Mouse (Mus musculus) liver, postnatal 0 days (tissue): ENCODE results near the gene Tuba1a. TPM values are rescaled to one million over a fixed set of nuclear protein-coding genes. Genes with fewer than 3 reads are reported as not detected.

Source experiments
- ATAC-seq: fragments of 200-750 bp; cut with Nextera tagmentation; 2 replicates; pipeline ENCODE4 v1.8.0; 2017; ENCODE audit warnings: mild to moderate bottlenecking, moderate library complexity
- DNase-seq: peaks from one replicate; pipeline ENCODE4 v3.0.0-alpha.2; 2016
- H3K27ac ChIP-seq: fragments of 300-500 bp; sonication (generic); 2 replicates; pipeline ENCODE4 v1.5.1; 2014; ENCODE audit warnings: antibody characterized with exemption, moderate library complexity, mild to moderate bottlenecking, low read depth
- H3K27me3 ChIP-seq: fragments of 300-500 bp; sonication (generic); 2 replicates; pipeline ENCODE4 v1.6.1; 2014; ENCODE audit warnings: low read length, control low read depth, mixed read lengths; ENCODE audit not compliant: insufficient read depth
- H3K36me3 ChIP-seq: fragments of 300-500 bp; sonication (generic); replicated peaks from 2 replicates; pipeline ENCODE4 v1.6.1; 2014; ENCODE audit warnings: mild to moderate bottlenecking, control low read depth, low read length, moderate library complexity, mixed read lengths; ENCODE audit not compliant: insufficient read depth
- H3K4me1 ChIP-seq: fragments of 300-500 bp; sonication (generic); 2 replicates; pipeline ENCODE4 v1.6.1; 2014; ENCODE audit warnings: antibody characterized with exemption, mild to moderate bottlenecking, control low read depth; ENCODE audit not compliant: insufficient read depth
- H3K4me2 ChIP-seq: fragments of 300-500 bp; sonication (generic); 2 replicates; pipeline ENCODE4 v1.6.1; 2014; ENCODE audit warnings: low read depth, mild to moderate bottlenecking, low read length, moderate library complexity, mixed read lengths
- H3K4me3 ChIP-seq: fragments of 300-500 bp; sonication (generic); 2 replicates; pipeline ENCODE4 v1.5.1; 2014; ENCODE audit warnings: low read depth, low read length
- H3K9ac ChIP-seq: fragments of 300-500 bp; sonication (generic); replicated peaks from 2 replicates; pipeline ENCODE4 v1.6.1; 2014; ENCODE audit warnings: mild to moderate bottlenecking, moderate library complexity
- H3K9me3 ChIP-seq: fragments of 300-500 bp; sonication (generic); 2 replicates; pipeline ENCODE4 v1.6.1; 2016; ENCODE audit warnings: mild to moderate bottlenecking, control low read depth, low read length, mixed read lengths
- CTCF ChIP-seq: sonication (generic); IDR thresholded peaks from 2 replicates; pipeline ENCODE4 v1.5.1; 2016; ENCODE audit warnings: antibody characterized with exemption, low read depth
- EP300 ChIP-seq: IDR thresholded peaks from 2 replicates; pipeline ENCODE4 v1.6.1; 2016; ENCODE audit warnings: antibody characterized with exemption, low read depth, mild to moderate bottlenecking
- WGBS: fragments of 180-500 bp; shearing (Covaris S2); extraction: QIAGEN DNeasy Blood & Tissue Kit; methylation state at CpG from one replicate; pipeline ENCODE4 v1.1.7; 2014; ENCODE audit not compliant: insufficient replicate concordance; 5-methylcytosine and 5-hydroxymethylcytosine counted together
- polyA plus RNA-seq: library from polyadenylated mRNA; unstranded; fragments of >200 nt; fragmentation: Nextera tagmentation; extraction: Ambion mirVana; gene quantifications from 2 replicates; pipeline ENCODE4 v1.2.1, GENCODE M21; 2015

Tuba1a gene
- polyA plus RNA-seq, 1 experiment from 2014 or later: 28.7 TPM

DNA sequence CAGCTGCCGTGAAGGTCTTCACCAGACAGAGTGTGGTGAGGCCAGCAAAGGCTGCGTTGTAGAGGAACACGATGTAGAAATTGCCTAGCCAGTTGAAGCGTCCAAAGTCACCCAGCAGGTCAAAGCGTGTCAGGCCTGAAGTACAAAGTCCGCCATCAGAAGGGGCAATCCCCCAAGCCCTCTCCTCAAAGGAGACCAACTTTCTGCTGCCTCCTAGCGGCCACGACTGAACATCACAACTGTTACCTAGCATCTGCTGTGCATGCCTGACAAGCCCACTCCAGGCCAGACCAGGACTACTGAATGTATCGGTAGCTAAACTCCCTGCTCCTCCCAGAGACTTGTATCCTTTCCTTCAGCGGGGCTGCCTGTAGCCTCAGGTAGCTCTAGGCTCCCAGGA, 48.8 kb downstream of the Tuba1a start:
- ATAC-seq: peak; percentile 31; the same call in 1 of the 2 replicates
- DNase-seq: peak; percentile 51
- H3K4me2 ChIP-seq: no peak overlapping the region

DNA sequence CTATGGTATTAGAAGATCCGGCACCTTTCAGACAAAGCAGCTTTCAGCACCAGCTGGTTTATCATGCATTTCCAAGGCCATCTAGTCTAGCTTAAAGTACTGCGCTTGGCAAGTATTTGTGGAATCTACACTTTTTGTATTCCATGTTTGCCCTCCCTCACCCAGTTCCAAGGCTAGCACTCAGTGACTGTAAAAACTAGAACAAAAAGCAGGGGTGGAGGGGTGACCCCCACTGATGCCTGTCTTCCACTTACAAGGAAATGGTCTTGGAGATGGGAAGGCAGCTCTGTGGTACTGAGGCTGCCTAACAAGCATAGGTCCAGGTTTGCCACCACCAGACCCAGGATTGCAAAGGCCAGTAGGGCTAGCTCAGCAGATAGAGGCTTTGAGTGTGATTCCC, 50.9 kb downstream of the Tuba1a start:
- DNase-seq (no peak), ATAC-seq (no peak)
- no peak overlapping the region for H3K4me3 ChIP-seq
- H3K27ac ChIP-seq: no peak overlapping the region
- no peak overlapping the region for H3K4me2 ChIP-seq
- no peak for TF ChIP-seq CTCF
- no peak for TF ChIP-seq EP300
- H3K9ac ChIP-seq: no peak overlapping the region
- H3K4me1 ChIP-seq: peaks cover 5% of the 10 kb centered on the region; the same call in 1 of the 2 replicates
- H3K36me3 ChIP-seq: peaks cover 21% of the 10 kb centered on the region
- no peaks in the 10 kb centered on the region for H3K9me3 ChIP-seq
- 84% methylated on average over 2 of the region's 2 CpGs for WGBS
- peaks cover 22% of the 10 kb centered on the region for H3K27me3 ChIP-seq

More for the DNA sequence above, 48.8 kb downstream of the Tuba1a start:
- peaks cover 2% of the 10 kb centered on the region for H3K27me3 ChIP-seq
- H3K27ac ChIP-seq: no peak overlapping the region
- peak; percentile 69 for TF ChIP-seq CTCF
- TF ChIP-seq EP300: no peak
- WGBS: 39% methylated on average over 10 of the region's 10 CpGs
- no peaks in the 10 kb centered on the region for H3K4me1 ChIP-seq
- no peaks in the 10 kb centered on the region for H3K9me3 ChIP-seq
- no peak overlapping the region for H3K9ac ChIP-seq
- no peak overlapping the region for H3K4me3 ChIP-seq
- H3K36me3 ChIP-seq: peaks cover 34% of the 10 kb centered on the region

DNA sequence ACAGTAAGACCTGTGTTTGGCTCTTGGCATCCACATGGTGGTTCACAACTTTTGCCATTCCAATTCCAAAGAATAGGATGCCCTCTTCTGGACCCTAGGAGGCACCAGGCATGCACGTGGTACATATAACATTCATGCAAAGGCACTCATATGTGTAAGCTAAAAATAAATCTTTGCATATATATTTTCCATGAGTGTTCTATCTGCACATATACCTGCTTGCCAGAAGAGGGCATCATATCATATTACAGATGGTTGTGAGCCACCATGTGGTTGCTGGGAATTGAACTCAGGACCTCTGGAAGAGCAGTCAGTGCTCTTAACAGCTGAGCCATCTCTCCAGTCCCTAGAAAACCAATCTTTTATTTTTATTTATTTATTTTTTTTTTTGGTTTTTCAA, 52.0 kb downstream of the Tuba1a start:
- Histone ChIP-seq H3K9ac (no peak overlapping the region), H3K4me2 (no peak overlapping the region), H3K36me3 (0 out of 2 replicates have a peak, but pooled peaks cover 14% of the 10 kb centered on the region), H3K27me3 (peaks cover 33% of the 10 kb centered on the region), H3K4me1 (peaks cover 5% of the 10 kb centered on the region; the same call in 1 of the 2 replicates), H3K9me3 (no peaks in the 10 kb centered on the region), H3K4me3 (no peak overlapping the region), H3K27ac (no peak overlapping the region)
- ATAC-seq: no peak
- WGBS: 57% methylated on average over 1 of the region's 1 CpGs
- no peak for DNase-seq
- TF ChIP-seq CTCF (peak; percentile 30), EP300 (no peak)

Other genes starting within 250 kb of the Tuba1a start
- not detected in 2 replicates for gene Ccdc65, start 245.5 kb downstream of the Tuba1a start, polyA plus RNA-seq
- gene Fkbp11, start 225.5 kb downstream of the Tuba1a start, polyA plus RNA-seq: 58.5 and 62.4 TPM in 2 replicates
- 9.6 and 10.4 TPM in 2 replicates for gene Arf3, start 190.5 kb downstream of the Tuba1a start, polyA plus RNA-seq
- gene Wnt10b, start 175.6 kb downstream of the Tuba1a start, polyA plus RNA-seq: 0.04 and 0.08 TPM in 2 replicates
- gene Wnt1, start 163.8 kb downstream of the Tuba1a start, polyA plus RNA-seq: not detected in 2 replicates
- not detected in 2 replicates for gene Ddn, start 144.2 kb downstream of the Tuba1a start, polyA plus RNA-seq
- gene Prkag1, start 122.2 kb downstream of the Tuba1a start, polyA plus RNA-seq: 42.0 and 47.4 TPM in 2 replicates
- 3.0 and 3.6 TPM in 2 replicates for gene Kmt2d, start 82.5 kb downstream of the Tuba1a start, polyA plus RNA-seq
- gene Rhebl1, start 59.2 kb downstream of the Tuba1a start, polyA plus RNA-seq: 1.4 and 1.8 TPM in 2 replicates
- gene Dhh, start 55.2 kb downstream of the Tuba1a start, polyA plus RNA-seq: 0.07 TPM in 1 of 2 replicates, not detected in the other
- 4.9 and 5.1 TPM in 2 replicates for gene Lmbr1l, start 35.5 kb downstream of the Tuba1a start, polyA plus RNA-seq
- 389 and 423 TPM in 2 replicates for gene Tuba1b, start 19.1 kb downstream of the Tuba1a start, polyA plus RNA-seq
- not detected in 2 replicates for gene Gm49450, start 152 bp downstream of the Tuba1a start, polyA plus RNA-seq
- gene Tuba1c, start 76.2 kb upstream of the Tuba1a start, polyA plus RNA-seq: 149 and 152 TPM in 2 replicates
- 0.53 and 0.85 TPM in 2 replicates for gene Prph, start 101.5 kb upstream of the Tuba1a start, polyA plus RNA-seq
- gene Troap, start 120.9 kb upstream of the Tuba1a start, polyA plus RNA-seq: 5.6 and 6.7 TPM in 2 replicates
- gene C1ql4, start 134.1 kb upstream of the Tuba1a start, polyA plus RNA-seq: 0.12 TPM in 1 of 2 replicates, not detected in the other
- 28.2 and 29.6 TPM in 2 replicates for gene Dnajc22, start 139.5 kb upstream of the Tuba1a start, polyA plus RNA-seq
- 4.0 and 4.7 TPM in 2 replicates for gene Spats2, start 172.2 kb upstream of the Tuba1a start, polyA plus RNA-seq